Mouse (Mus musculus) C2C12 (cell line): Measurements from ENCODE around the gene Erbb2. TPM values are rescaled to one million over a fixed set of nuclear protein-coding genes. Genes with fewer than 3 reads are reported as not detected.

Experiments
- H3K27me3 ChIP-seq: one replicate; pipeline ENCODE4 v1.6.1; 2011; ENCODE audit not compliant: control insufficient read depth, insufficient read depth, insufficient read length
- H3K36me3 ChIP-seq: one replicate; pipeline ENCODE4 v1.6.1; 2011; ENCODE audit not compliant: control insufficient read depth, insufficient read depth
- H3K4me3 ChIP-seq: one replicate; pipeline ENCODE4 v1.5.1; 2011; ENCODE audit warnings: mild to moderate bottlenecking, control low read depth; ENCODE audit not compliant: poor library complexity, insufficient read depth, severe bottlenecking
- H3K79me2 ChIP-seq: one replicate; pipeline ENCODE4 v1.6.1; 2011; ENCODE audit not compliant: control insufficient read depth, insufficient read depth
- H3K79me3 ChIP-seq: one replicate; pipeline ENCODE4 v1.6.1; 2011; ENCODE audit warnings: low read depth, control low read depth
- H3ac ChIP-seq: one replicate; pipeline ENCODE3; 2011; ENCODE audit warnings: low read depth; ENCODE audit not compliant: control insufficient read depth, insufficient read length
- CEBPB ChIP-seq: IDR thresholded peaks from one replicate; pipeline ENCODE4 v1.6.1; 2011; ENCODE audit warnings: low read depth, mild to moderate bottlenecking, control low read depth, moderate library complexity
- CTCF ChIP-seq: IDR thresholded peaks from one replicate; pipeline ENCODE4 v1.5.1; 2011; ENCODE audit not compliant: control insufficient read depth, insufficient read depth, insufficient read length
- FOSL1 ChIP-seq: IDR thresholded peaks from one replicate; pipeline ENCODE4 v1.8.0; 2011; ENCODE audit warnings: mild to moderate bottlenecking, low read length; ENCODE audit not compliant: poor library complexity, insufficient read depth, severe bottlenecking
- MAX ChIP-seq: IDR thresholded peaks from one replicate; pipeline ENCODE4 v1.6.1; 2011; ENCODE audit warnings: mild to moderate bottlenecking, control low read depth
- MYOD1 ChIP-seq: IDR thresholded peaks from one replicate; pipeline ENCODE4 v1.6.1; 2011; ENCODE audit warnings: low read depth; ENCODE audit not compliant: control insufficient read depth, insufficient read length
- MYOG ChIP-seq: IDR thresholded peaks from one replicate; pipeline ENCODE4 v1.6.1; 2011; ENCODE audit not compliant: control insufficient read depth, insufficient read length; ENCODE audit errors: extremely low read depth
- USF1 ChIP-seq: IDR thresholded peaks from one replicate; pipeline ENCODE4 v1.6.1; 2011; ENCODE audit warnings: low read depth, mild to moderate bottlenecking, control low read depth, moderate library complexity
- long read RNA-seq, 2 experiments: library from polyadenylated mRNA; unstranded; transcript quantifications; one replicate each; pipeline ENCODE4 v2.0.0; 2019 to 2020
- polyA plus RNA-seq: library from polyadenylated mRNA; unstranded; fragments of >200 nt; fragmentation: generic; extraction: Trizol; gene quantifications from one replicate; pipeline ENCODE4 v1.2.1, GENCODE M21; 2012; ENCODE audit warnings: missing spikeins

Erbb2 gene
- 15.4 TPM for polyA plus RNA-seq
- long read RNA-seq, experiment 1, full-length matches to known transcripts = 5 of 21 reads
- long read RNA-seq, experiment 1, partial matches to known transcripts = 14 of 21 reads
- long read RNA-seq, experiment 1, other reads (novel, unspliced or antisense) = 2 of 21 reads
- long read RNA-seq, experiment 2, full-length matches to known transcripts = 85 of 141 reads
- long read RNA-seq, experiment 2, partial matches to known transcripts = 22 of 141 reads
- long read RNA-seq, experiment 2, other reads (novel, unspliced or antisense) = 34 of 141 reads

GRCm38 (mm10) chr11:98412273-98412796 is at the start of gene Erbb2:
Gene Erbb2, plus strand, starts transcription at chr11:98412470.
- TF ChIP-seq CEBPB = no peak
- TF ChIP-seq MAX = peak; percentile 81
- Histone ChIP-seq H3K27me3 (no peaks in the 10 kb centered on the region), H3K4me3 (peak within 1 kb of the TSS; percentile 78), H3K79me2 (peaks cover 47% of the 10 kb centered on the region), H3K36me3 (no peaks in the 10 kb centered on the region), H3ac (peak within 1 kb of the TSS; percentile 98), H3K79me3 (peaks cover 15% of the 10 kb centered on the region)

- Histone ChIP-seq H3K4me3 (no peak overlapping the region), H3K36me3 (no peaks in the 10 kb centered on the region), H3ac (no peak overlapping the region), H3K27me3 (no peaks in the 10 kb centered on the region), H3K79me2 (peaks cover 58% of the 10 kb centered on the region), H3K79me3 (peaks cover 19% of the 10 kb centered on the region)
- TF ChIP-seq USF1 (no peak), CEBPB (no peak), MYOD1 (no peak), MAX (no peak), MYOG (no peak), FOSL1 (no peak), CTCF (no peak)
Measured at GRCm38 (mm10) chr11:98363817-98364216, 48.5 kb upstream of the Erbb2 start.

- no peaks in the 10 kb centered on the region for H3K27me3 ChIP-seq
- H3K79me3 ChIP-seq = peaks cover 13% of the 10 kb centered on the region
- H3K79me2 ChIP-seq = peaks cover 52% of the 10 kb centered on the region
Measured at GRCm38 (mm10) chr11:98364410-98364809, 47.9 kb upstream of the Erbb2 start.

GRCm38 (mm10) chr11:98366290-98366689 is 46.0 kb upstream of the Erbb2 start:
- Histone ChIP-seq H3ac (no peak overlapping the region), H3K79me2 (peaks cover 33% of the 10 kb centered on the region), H3K4me3 (no peak overlapping the region), H3K79me3 (peaks cover 4% of the 10 kb centered on the region), H3K27me3 (no peaks in the 10 kb centered on the region), H3K36me3 (no peaks in the 10 kb centered on the region)
- TF ChIP-seq MAX = no peak
- TF ChIP-seq USF1 = no peak
- no peak for TF ChIP-seq CTCF
- no peak for TF ChIP-seq MYOD1
- no peak for TF ChIP-seq MYOG

More at GRCm38 (mm10) chr11:98364410-98364809, 47.9 kb upstream of the Erbb2 start:
- Histone ChIP-seq H3K4me3 (no peak overlapping the region), H3K36me3 (no peaks in the 10 kb centered on the region), H3ac (no peak overlapping the region)
- TF ChIP-seq CTCF (no peak), MAX (no peak), FOSL1 (no peak), MYOG (no peak), USF1 (no peak), MYOD1 (no peak), CEBPB (no peak)

- Histone ChIP-seq H3K4me3 (no peak overlapping the region), H3K27me3 (no peaks in the 10 kb centered on the region), H3K36me3 (no peaks in the 10 kb centered on the region), H3K79me3 (no peaks in the 10 kb centered on the region), H3ac (no peak overlapping the region), H3K79me2 (peaks cover 23% of the 10 kb centered on the region)
- no peak for TF ChIP-seq CTCF
- no peak for TF ChIP-seq MYOD1
- no peak for TF ChIP-seq MAX
- no peak for TF ChIP-seq USF1
- no peak for TF ChIP-seq FOSL1
- no peak for TF ChIP-seq CEBPB
- no peak for TF ChIP-seq MYOG
Measured at GRCm38 (mm10) chr11:98367171-98367862, 45.0 kb upstream of the Erbb2 start.
